Mouse (Mus musculus): ENCODE data around the gene Ttc8.

DNA sequence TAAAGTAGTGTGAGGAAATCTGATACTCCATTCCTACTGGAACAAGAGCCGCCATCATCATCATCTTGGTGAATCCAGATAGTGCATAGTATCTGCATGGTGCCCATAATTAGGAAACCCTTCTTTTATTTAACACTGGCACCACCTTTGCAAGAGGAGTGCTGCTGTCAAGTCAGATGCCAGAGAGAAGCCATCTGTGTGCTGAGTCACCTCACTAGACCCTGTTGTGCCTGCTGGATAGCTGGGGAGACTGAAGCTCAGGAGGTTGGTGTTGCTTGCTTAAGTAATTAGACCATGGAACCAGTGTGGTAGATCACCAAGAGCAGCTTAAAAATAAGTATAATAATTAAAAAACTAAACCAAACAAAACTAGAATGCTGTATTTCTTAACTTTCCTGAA is 75.5 kb downstream of the Ttc8 start:
- TF ChIP-seq HCFC1 (IDR thresholded peaks at IDR 0.05; ENCODE audit: borderline replicate concordance, insufficient read depth, low read length), result no peak
- TF ChIP-seq CHD2 (IDR thresholded peaks at IDR 0.05; ENCODE audit: low read depth, low read length), result no peak
- TF ChIP-seq MAFK (IDR thresholded peaks at IDR 0.05; ENCODE audit: insufficient read depth, low read depth, low read length), result no peak
- TF ChIP-seq ZNF384 (IDR thresholded peaks at IDR 0.05; ENCODE audit: low read depth, low read length), result no peak
- no peak for TF ChIP-seq ZC3H11A (IDR thresholded peaks at IDR 0.05; ENCODE audit: borderline replicate concordance, low read depth, low read length)
